Mouse (Mus musculus) olfactory bulb, adult 2 months (tissue): ENCODE measurements at regions not wholly inside any gene's neighbourhood (a gene's known extent, or its start where the extent isn't known, plus 50 kb on each side); places are given as distances from the start of the nearest gene placed in this dataset.

ENCODE experiments used
- CTCF ChIP-seq: fragments of 200-500 bp; IDR thresholded peaks from 2 replicates; pipeline ENCODE4 v1.5.1; 2012; ENCODE audit warnings: low read depth, mild to moderate bottlenecking, low read length, moderate library complexity; ENCODE audit not compliant: insufficient read depth
- POLR2A ChIP-seq: fragments of 200-500 bp; IDR thresholded peaks from 2 replicates; pipeline ENCODE4 v1.6.1; 2012; ENCODE audit warnings: mild to moderate bottlenecking, low read depth, low read length, moderate library complexity; ENCODE audit not compliant: insufficient read depth

GRCm38 (mm10) chr16:78480261-78480660, 96.2 kb downstream of the D16Ertd472e start:
- no peak for TF ChIP-seq CTCF
- TF ChIP-seq POLR2A: no peak
